Mouse (Mus musculus) B cell, adult 62 days (primary cell): ENCODE data around the gene Sipa1l2. TPM values are rescaled to one million over a fixed set of nuclear protein-coding genes. Genes with fewer than 3 reads are reported as not detected.

Experiments used
- total RNA-seq: library from RNA; stranded (reverse); gene quantifications from 4 replicates; pipeline ENCODE4 v1.2.4, GENCODE M21; 2023

The Sipa1l2 gene
- total RNA-seq: 24.3 to 27.1 TPM (median 26.1 TPM) in 4 replicates

DNA sequence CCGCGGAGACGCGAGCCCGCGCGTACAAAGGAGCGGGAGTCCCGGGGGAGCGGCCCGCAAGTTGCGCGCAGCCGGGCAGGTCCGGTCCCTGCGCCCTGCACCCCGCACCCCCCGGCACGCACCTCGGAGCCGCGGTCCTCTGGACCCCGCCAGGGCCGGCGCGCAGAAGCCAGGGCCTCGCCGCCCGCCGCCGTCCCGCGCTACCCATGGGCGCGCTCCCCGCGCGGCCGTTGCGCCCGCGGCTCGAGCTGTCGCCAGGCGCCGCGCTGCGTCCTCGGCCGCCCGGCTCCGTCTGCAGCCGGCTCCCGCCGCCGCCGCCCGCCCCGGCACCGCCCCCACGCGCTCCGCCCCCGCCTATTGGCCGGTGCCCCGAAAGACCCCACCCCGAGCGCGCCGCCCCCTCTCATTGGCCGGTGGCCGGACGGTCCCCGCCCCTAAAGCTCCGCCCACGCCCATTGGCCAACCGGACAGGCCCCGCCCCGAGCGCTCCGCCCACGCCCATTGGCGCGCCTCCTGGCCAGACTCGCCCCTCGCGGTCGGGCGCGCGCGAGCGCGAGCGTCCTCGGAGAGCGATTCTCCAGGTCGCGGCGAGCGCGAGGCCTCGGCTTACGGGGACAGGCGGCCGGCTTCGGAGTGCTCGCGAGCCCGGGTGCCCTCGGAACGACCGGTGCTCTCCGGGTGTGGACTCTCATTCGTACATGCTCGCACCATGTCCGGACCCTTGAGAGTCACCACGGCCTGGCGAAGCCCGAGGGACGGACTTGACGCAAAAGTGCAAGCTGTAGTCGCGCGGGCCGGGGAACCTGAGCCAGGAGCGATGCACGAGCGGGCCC is at the start of gene Sipa1l2:
Sipa1l2 (minus strand) TSS at position 276 of the 833 bp plus-strand sequence.

Other genes with a start within 250 kb of the Sipa1l2 start
- 2.9 to 4.3 TPM (median 3.8 TPM) in 4 replicates for gene Map10, start 100.0 kb upstream of the Sipa1l2 start, total RNA-seq
- gene Ntpcr, start 160.2 kb upstream of the Sipa1l2 start, total RNA-seq: 9.0 to 12.9 TPM (median 11.8 TPM) in 4 replicates